Mouse (Mus musculus): ENCODE measurements around the gene Gm42906. TPM values are rescaled to one million over a fixed set of nuclear protein-coding genes. Genes with fewer than 3 reads are reported as not detected.
A peak's percentile ranks its signal among the peaks of the same experiment; 100 is the strongest.

Gm42906 gene
- total RNA-seq, 2 experiments from 2014 or later = not detected

DNA sequence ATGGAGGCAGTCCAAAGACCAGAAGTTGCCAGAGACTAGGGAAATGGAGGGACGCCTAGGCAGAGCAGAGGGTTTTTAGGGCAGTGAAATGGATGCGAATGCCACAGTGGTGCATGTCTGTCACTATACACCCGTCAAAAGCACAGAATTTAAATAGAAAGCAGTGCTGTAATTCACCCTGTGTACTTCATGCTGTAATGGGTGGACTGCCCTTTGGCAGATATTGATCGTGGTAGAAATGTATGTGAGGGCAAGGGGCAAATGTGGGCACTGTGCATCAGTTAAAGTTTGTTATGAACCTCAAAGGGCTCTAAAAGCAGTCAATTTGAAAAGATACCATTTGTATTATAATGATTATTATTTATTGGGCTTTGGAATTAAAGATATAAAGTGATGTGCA is 347.7 kb downstream of the Gm42906 start:
- no peak for DNase-seq (ENCODE audit: extremely low spot score in 1 of 2, low spot score in 2 of 2)
- no peak for TF ChIP-seq CTCF (IDR thresholded peaks at IDR 0.05)
- intact Hi-C loops (cut with DNase I) = no loop called here
- Histone ChIP-seq H3K4me3 (no peak overlapping the region), H3K27ac (no peak overlapping the region)

DNA sequence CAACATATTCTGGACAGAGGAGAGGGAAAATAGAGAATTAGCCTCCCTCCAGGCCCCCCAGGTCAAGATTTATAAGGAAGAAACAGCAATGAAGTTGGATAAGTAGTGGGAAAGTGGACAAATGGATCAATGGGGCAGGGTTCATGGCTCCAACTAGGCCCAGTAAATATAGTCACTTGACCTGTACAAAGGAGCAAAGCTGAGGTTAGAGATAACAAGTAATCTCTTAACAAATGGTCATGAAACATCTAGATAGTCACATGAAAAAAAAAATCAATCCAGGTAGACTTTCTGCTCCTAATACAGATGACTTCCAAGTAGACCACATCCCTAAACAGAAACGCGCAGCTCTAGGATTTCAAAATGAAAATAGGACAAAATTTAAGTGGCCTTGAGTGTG is 350.0 kb downstream of the Gm42906 start:
- H3K4me3 ChIP-seq = no peak overlapping the region
- no peak for DNase-seq (ENCODE audit: extremely low spot score in 1 of 2, low spot score in 2 of 2)
- TF ChIP-seq CTCF (IDR thresholded peaks at IDR 0.05) = no peak
- no peak overlapping the region for H3K27ac ChIP-seq
- intact Hi-C loops (cut with DNase I) = no loop called here

DNA sequence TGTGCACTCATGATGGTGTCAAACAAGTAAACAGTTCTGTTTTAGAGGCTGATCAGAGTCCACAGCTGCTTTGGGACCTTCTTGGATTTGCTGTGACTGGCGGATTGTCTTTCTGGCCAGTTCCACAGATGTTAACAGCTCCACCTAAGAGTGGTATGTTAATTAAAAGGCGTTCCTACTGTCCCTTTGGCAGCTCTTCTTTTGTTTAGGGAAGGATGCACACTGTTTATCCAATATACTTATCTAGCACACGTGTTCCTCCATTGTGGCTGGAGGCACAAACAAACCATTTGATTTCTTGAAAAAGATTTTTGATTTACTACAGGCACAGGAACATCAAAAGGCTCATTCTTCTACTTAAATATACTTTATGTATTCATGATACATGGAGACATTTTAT is 351.0 kb downstream of the Gm42906 start:
- Histone ChIP-seq H3K4me3 (no peak overlapping the region), H3K27ac (no peak overlapping the region)
- DNase-seq (ENCODE audit: extremely low spot score in 1 of 2, low spot score in 2 of 2) = no peak
- intact Hi-C loops (cut with DNase I) = no loop called here
- no peak for TF ChIP-seq CTCF (IDR thresholded peaks at IDR 0.05)

DNA sequence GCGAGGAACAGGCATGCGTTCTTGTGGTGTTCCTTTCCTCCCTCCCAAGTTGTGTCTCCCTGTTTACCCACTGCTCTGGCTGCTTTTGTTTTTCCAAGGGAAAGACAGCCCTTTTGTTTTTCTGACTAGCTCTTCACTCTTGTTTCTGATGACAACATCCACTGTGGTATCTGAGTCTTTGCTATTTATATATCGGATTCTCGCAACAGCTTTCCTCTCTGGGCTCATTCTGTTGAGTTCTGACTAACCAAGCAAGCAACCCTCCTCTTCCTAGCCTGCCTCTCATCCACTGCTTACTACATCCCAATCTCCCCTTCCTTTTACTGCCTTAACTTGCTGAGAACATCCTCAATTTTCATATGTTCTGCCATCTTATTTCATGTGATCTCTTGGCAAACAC is 353.7 kb downstream of the Gm42906 start:
- intact Hi-C loops (cut with DNase I) = no loop called here
- TF ChIP-seq CTCF (IDR thresholded peaks at IDR 0.05) = no peak
- no peak overlapping the region for H3K4me3 ChIP-seq
- peak overlapping the region; percentile 28; the same call in 1 of the 2 replicates for H3K27ac ChIP-seq
- DNase-seq (ENCODE audit: extremely low spot score in 1 of 2, low spot score in 2 of 2) = no peak

DNA sequence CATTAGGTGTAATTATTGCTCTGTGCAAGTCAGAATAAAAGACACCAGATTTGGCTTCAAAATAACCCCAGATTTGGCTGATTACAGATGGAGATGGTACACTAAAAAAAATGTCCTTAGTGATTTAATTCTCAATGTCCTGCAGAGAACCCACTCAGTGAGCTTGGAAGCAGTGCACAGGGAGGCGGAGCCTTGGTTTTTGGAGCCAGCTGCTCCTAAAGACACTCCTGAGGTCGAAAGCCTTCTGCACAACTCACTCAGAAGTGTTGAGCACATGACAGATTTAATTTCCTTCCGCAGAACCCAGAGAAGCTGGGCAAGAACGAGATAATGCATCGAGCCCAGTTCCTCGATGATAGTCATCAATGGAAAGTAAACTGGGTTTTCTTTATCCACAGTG is 356.5 kb downstream of the Gm42906 start:
- TF ChIP-seq CTCF (IDR thresholded peaks at IDR 0.05) = no peak
- intact Hi-C loops (cut with DNase I) = no loop called here
- H3K27ac ChIP-seq = no peak overlapping the region
- DNase-seq (ENCODE audit: extremely low spot score in 1 of 2, low spot score in 2 of 2) = no peak
- H3K4me3 ChIP-seq = no peak overlapping the region

DNA sequence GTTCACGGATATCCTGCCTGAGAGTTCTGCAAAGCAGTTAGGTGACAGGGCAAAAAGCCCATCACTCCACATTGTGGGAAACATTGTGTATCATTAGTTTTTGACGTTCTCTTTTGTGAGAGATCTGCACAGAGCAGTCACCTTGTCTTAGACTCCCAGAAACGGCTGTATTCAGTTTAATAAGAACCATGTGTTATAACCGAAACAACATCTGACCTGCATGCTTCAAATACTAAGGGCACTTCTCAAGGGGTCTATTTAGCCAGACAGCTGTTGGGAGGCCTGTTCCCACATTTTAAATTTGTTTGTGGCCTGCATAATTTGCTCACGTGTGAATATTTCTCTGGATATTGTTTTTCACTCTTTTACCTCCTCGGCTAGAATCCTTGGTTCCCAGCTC is 357.1 kb downstream of the Gm42906 start:
- no peak for TF ChIP-seq CTCF (IDR thresholded peaks at IDR 0.05)
- intact Hi-C loops (cut with DNase I) = no loop called here
- no peak for DNase-seq (ENCODE audit: extremely low spot score in 1 of 2, low spot score in 2 of 2)
- Histone ChIP-seq H3K4me3 (no peak overlapping the region), H3K27ac (no peak overlapping the region)

DNA sequence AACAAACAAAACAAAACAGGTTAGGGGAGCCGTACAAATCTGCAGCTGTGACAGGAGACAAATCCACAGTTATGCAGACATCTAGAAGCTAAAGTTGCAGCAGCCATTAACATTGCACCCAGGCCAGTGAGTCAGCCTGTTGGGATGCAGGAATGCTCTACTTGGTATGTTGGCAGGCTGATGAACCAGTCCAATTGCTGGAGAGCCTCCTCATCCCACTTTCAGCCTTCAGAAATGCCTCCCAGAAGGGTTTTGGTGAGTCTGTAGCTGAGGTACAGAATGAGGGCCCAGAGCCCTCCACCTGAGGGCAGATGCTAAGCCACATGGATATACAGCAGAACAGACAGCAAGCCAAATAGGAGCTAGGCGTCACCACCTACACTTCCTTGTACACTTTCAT is 358.4 kb downstream of the Gm42906 start:
- peak overlapping the region; percentile 64 for H3K27ac ChIP-seq
- H3K4me3 ChIP-seq = no peak overlapping the region
- intact Hi-C loops (cut with DNase I) = loop anchor here (5.0 kb wide), 2 partner anchors 33 to 68 kb away; no protein-coding TSS in a partner anchor
- TF ChIP-seq CTCF (IDR thresholded peaks at IDR 0.05) = no peak
- DNase-seq (ENCODE audit: extremely low spot score in 1 of 2, low spot score in 2 of 2) = no peak

DNA sequence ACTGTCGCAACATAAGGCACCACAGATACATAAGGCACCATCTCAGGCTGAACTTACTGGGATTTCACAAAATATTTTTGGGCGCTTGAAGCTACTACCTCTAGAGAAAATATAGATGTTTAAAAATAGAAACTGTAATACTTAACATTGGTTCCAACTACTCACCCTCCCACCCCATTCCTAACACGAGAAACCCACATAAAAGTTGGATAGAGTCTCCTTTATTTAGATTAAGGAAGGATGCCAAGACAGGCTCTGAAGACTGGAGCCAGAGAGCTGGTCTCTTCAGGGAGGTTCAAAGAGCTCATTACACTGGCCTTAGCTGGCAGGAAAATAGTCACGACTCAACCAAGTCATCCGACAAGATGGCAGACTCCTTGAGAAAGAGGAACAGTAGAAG is 361.9 kb downstream of the Gm42906 start:
- Histone ChIP-seq H3K27ac (peak overlapping the region; percentile 34), H3K4me3 (no peak overlapping the region)
- intact Hi-C loops (cut with DNase I) = loop anchor here (5.0 kb wide), 2 partner anchors 36 to 71 kb away; no protein-coding TSS in a partner anchor
- DNase-seq (ENCODE audit: extremely low spot score in 1 of 2, low spot score in 2 of 2) = no peak
- TF ChIP-seq CTCF (IDR thresholded peaks at IDR 0.05) = no peak

DNA sequence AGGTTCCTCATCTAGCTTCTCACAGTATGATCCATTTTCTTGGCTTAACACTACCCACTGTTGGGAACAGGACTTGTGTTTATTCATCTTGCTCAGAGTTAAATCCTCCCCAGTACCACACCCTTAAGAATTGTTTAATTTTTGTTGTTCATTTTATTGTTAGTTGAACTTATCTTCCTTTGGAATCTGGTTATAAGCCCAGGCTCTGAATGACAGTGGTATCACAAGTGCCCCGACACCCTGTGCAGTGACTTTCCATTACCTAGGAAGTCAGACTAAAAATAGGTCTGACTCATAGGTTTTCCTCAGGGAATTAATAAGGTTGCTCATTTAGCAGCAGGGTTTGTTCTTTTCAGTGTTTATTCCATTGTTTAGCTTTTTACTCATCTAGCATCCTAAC is 362.7 kb downstream of the Gm42906 start:
- TF ChIP-seq CTCF (IDR thresholded peaks at IDR 0.05) = no peak
- Histone ChIP-seq H3K4me3 (no peak overlapping the region), H3K27ac (peak overlapping the region; percentile 18)
- intact Hi-C loops (cut with DNase I) = loop anchor here (2.0 to 5.0 kb wide), 3 partner anchors 37 to 72 kb away; no protein-coding TSS in a partner anchor
- no peak for DNase-seq (ENCODE audit: extremely low spot score in 1 of 2, low spot score in 2 of 2)

DNA sequence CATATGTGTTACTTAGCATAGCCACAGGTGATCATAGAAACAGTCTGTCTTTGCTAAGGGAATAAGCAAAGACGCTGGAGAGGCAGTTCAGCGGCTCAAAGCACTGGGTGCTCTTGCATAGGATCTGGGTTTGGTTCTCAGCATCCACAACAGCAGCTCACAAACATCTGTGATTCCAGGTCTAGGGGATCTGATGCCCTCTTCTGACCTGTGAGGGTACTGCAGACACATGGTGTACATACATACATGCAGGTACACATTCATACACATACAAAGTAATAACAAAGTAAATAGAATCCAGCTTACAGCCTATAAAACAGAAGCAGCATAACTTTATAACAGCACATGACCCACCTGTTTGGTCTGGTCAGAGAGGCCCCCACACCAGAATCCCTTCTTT is 366.0 kb downstream of the Gm42906 start:
- Histone ChIP-seq H3K27ac (no peak overlapping the region), H3K4me3 (no peak overlapping the region)
- TF ChIP-seq CTCF (IDR thresholded peaks at IDR 0.05) = peak; percentile 7; the same call in 1 of the 2 replicates
- no peak for DNase-seq (ENCODE audit: extremely low spot score in 1 of 2, low spot score in 2 of 2)
- intact Hi-C loops (cut with DNase I) = no loop called here

DNA sequence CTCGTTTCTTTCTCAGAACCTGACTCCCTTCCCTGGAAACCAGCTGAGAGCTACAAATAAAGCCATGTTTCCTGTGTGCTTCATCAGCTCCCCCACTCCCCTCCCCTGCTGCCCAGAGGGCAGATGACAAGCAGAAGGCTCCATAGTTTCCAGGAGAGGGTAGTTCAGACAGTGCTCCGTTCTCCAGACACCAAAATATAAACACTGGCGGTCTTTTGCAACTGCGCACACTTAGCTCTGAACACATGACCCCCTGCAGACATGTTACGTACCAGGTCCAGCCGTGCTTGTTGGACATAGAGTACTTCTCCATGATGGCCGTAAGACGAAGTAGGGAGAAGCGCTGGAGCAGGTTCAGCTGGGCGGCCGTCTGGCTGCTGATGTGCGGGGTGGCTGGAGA is 367.5 kb downstream of the Gm42906 start:
- TF ChIP-seq CTCF (IDR thresholded peaks at IDR 0.05) = no peak
- intact Hi-C loops (cut with DNase I) = no loop called here
- Histone ChIP-seq H3K4me3 (no peak overlapping the region), H3K27ac (peak overlapping the region; percentile 65)
- DNase-seq (ENCODE audit: extremely low spot score in 1 of 2, low spot score in 2 of 2) = no peak

DNA sequence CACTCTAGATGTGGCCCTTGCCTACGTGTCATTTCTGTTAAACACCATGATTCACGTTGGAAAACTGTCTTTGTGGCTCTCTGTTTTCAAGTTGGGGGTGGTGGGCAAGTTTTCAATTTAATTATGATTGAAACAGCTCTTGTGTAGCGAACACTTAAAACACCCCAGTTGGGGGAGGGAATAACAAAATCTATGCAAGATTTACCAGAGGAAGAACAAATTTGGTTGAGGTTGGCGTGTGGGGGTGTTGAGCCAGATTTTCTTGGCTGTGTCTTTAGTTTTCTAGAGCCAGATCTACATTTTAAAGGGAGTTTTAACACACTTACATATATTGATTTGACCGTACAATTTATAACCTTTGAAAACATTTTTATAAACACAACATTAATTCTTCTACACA is 368.2 kb downstream of the Gm42906 start:
- intact Hi-C loops (cut with DNase I) = loop anchor here (5.0 to 10.0 kb wide), 2 partner anchors 308 to 385 kb away; partner anchors contain the start of gene Pds5b

DNA sequence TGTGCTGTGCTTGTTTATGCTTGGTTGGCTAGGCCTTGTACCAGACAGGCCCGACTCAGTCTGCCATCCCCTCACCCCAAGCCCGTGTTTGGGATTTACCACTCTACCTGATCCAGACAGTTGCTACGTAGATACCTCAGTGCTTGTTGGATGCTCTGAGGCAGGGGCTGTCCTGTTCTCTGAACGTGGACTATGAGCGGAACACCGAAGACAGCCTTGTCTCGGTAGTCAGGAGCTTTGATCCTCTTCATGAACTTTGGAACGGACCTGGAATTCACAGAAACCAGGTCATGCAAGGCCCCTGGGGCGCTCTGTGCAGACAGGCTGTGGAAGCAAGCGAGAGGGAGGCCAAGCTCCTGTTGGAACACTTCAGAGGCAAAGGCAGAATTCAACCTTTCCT is 368.6 kb downstream of the Gm42906 start:
- no peak for DNase-seq (ENCODE audit: extremely low spot score in 1 of 2, low spot score in 2 of 2)
- TF ChIP-seq CTCF (IDR thresholded peaks at IDR 0.05) = no peak
- peak overlapping the region; percentile 60 for H3K27ac ChIP-seq
- intact Hi-C loops (cut with DNase I) = loop anchor here (5.0 to 10.0 kb wide), 2 partner anchors 308 to 385 kb away; partner anchors contain the start of gene Pds5b
- no peak overlapping the region for H3K4me3 ChIP-seq

More for the DNA sequence above, 368.2 kb downstream of the Gm42906 start:
- peak in 1 of 2 experiments; percentile 38 for DNase-seq (ENCODE audit: extremely low spot score in 1 of 2, low spot score in 2 of 2)
- TF ChIP-seq CTCF (IDR thresholded peaks at IDR 0.05) = no peak
- H3K27ac ChIP-seq = peak overlapping the region; percentile 65
- no peak overlapping the region for H3K4me3 ChIP-seq
